Mouse (Mus musculus) adrenal gland, adult (tissue): Measurements from ENCODE around the gene Veph1.
A peak's percentile ranks its signal among the peaks of the same experiment; 100 is the strongest.

Experiments
- DNase-seq, 2 experiments: peaks; one replicate each; pipeline ENCODE4 v3.0.0; 2022 to 2023; ENCODE audit warnings: low spot score in 1 of 2; ENCODE audit not compliant: inconsistent age in 2 of 2

The Veph1 gene

GRCm38 (mm10) chr3:66296545-66296944 lies at the start of gene Veph1:
Gene Veph1, minus strand, starts transcription at chr3:66296837.
- no peak for DNase-seq

- no peak for DNase-seq
Measured at GRCm38 (mm10) chr3:66340742-66341141, 44.1 kb upstream of the Veph1 start.

- DNase-seq, result peak in 1 of 2 experiments; percentile 34
Measured at GRCm38 (mm10) chr3:66332401-66332729, 35.7 kb upstream of the Veph1 start.

- DNase-seq, result peak; percentile 51 to 91
Measured at GRCm38 (mm10) chr3:66331592-66332400, 35.2 kb upstream of the Veph1 start.

DNA sequence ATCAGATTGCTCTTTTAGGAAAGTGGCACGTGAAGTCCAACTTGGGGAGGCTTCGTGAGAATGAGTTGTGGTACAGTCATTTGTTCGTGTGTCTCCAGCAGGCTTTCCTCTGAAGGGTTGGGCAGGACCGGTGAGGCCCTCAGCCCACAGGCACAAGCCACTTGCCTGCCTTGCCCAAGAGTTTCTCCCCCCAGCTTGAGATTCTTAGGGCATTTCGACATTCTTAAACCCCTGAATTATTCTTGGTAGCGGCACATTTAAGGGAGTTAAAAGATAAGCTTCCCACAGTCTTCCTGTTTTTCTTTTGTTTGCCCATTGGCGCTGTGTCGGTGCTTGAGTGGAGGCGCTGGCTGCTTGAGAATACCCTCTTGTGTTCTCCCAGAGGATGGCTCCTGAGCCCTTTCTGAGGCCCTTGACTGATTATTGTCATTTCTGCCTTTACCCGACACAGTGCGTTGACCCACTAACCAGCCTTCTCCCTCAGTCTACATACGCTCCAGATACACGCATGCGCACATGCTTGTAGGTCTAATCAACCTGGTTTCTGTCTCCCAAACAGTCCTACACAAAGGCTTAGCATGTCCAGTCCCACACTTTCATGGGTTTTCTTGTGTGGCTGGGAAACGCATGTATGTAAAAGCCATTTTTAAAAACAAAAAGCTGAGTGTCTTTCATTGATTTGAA lies 34.4 kb upstream of the Veph1 start:
- DNase-seq, result no peak

DNA sequence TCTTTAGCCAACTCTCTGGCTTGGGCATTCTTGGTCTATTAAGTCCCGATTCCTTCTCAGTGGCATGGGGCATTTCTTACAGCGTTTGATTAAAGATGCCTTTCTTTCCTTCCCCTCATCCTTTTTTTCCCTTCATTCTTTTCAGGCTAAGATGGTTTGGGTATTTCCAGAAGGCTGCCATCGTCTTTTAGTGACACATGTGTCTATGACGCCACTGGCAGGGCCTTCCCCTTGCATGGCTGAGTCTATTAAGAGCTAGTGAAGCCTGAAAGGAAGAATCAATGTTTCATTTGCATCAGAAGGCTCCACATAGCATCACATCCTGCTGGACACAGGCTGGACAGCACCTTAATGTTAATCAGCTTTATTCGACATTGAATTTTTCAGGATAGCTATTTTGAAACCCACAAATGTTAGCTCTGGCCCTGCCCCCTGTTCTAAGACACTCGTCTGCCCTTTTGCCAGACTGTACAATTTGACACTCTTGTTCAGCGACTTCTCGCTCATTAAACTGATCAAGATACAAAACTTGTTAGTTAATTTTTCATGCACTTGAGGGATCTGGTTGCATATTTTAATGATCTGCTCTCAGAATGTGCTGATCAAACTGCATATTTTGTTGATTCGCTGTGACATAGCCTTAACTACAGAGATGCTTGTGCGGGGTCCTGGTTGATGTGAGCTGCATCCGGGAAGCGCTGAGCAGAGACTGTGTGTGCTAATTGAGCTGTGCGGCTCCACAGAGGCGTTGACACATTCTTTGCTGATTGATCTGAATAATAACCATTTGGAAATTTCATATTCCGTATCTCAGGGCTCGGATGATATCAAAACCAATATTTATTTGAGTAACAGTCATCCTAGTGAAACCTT lies 29.6 kb upstream of the Veph1 start:
- no peak for DNase-seq

GRCm38 (mm10) chr3:66325486-66325951 lies 28.9 kb upstream of the Veph1 start:
- DNase-seq, result no peak

DNA sequence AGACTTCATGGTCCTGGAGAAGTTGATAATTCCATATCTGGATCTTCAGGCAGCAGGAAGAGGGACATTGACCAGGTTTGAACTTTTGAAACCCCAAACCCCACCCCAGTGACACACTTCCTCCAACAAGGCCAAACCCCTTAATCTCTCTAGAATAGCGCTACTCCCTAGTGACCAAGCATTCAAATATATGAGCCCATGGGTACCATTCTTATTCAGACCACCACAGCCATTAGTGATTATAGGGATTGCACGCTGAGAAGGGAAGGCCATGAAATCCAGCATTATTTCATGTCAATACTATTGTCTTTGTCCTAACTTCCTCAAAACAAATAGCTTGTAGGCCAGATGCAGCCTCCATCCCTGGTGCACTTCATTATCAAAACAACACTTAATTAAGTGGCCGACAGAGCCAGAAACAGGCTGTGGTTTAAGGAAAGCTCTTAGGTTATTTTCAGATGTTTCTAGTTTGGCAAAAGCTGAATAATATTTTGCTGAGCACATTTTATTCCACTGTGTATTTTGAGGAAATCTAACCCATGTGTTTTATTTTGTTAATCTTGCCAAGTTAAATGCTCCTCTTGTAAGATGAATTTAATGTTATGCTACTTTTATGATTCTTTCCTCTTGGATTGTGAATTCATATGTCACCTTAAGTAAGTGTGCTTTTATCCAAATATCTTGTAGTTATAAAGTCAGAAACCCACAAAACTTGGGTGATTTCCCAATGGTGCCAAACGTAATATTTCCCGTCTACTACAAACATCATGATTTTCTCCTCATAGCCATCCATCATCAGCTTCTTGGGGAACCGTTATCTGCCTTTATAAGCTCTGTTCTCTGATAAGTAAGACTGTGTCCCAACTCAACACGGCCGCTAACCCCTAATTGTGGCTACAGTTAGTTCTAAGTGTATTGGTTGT lies 18.4 kb upstream of the Veph1 start:
- DNase-seq, result no peak

- DNase-seq, result no peak
Measured at GRCm38 (mm10) chr3:66310586-66310985, 13.9 kb upstream of the Veph1 start.

DNA sequence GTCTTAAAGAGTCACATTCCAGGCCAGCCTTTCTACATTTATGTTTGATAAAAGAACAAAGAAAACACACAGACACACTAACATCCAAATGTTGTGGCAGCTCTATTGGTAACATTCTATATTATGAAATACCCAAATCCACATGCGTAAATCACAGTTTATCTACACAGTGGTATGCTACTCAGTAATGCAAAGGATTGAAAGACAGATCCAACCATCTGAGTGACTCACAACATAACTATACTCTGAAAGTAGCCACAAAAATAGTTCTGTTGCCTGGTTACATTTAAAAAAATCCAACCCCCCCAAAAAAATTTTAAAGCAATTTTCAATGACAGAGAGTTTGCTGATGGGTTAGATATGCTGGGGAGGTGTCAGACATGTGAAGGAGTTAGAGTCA lies 12.9 kb upstream of the Veph1 start:
- no peak for DNase-seq

DNA sequence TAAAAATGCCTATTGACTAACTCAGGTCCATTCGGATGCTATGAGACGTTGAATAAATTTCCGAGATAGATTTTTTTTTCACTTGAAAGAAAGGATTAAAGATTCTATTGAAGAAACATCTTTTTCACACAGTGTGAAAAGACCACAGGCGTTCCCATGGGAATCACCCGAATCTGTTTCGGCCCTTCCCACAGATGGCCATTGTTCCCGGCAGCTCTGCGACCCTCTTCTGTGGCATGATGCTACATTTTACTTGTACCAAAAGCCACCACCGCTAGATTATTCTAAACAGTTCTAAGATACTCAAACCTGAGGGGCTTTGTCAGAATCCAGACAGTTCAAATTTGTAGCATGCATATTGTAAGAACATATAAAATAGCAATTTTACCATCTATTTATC lies 1.4 kb downstream of the Veph1 start:
- DNase-seq, result no peak

DNA sequence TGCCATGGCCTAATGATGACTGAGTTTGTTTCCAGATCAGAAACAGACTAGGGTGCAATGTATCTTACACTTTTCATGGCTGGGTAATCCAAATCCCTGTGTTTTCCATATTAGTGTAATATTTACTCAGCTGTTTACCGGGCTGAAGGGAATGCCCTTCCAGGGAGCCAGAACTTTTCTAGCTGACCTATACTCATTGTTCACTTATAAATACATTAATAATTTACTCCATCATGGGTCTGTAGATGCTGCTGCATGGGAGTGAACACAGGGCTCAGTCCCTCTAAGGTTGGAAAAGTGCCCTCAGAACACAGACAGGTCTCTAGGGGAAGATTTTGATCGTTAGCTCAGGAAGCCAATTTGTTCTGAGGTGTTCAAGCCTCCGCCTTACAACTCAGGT lies 1.9 kb downstream of the Veph1 start:
- no peak for DNase-seq

DNA sequence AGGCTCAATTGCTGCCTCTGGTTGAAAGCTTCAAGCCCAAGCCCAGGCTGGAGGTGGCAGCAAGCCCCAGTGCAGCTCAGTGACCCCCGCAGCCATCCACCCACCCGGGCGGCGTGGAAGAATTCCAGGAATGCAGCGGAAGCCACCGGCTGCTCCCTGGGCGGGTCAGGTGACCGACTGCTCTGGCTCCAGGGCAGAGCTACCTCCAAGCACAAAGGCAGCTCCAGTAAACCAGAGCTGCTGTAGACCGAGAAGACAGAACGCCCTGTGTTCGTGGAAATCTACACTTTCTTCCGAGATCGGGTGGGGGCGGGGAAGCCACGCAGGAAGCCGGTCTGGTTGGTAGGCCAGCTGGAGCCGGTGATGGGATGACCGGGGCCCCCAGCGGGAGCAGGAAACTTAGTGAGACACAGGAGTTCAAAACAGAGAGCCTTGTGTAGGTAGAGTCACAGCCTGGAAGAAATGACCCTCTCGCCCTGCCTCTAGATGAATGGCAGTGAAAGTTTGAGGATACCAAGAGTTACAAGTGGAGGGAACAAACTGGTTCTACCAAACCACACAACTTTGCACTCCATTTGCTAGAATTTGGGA lies 4.2 kb downstream of the Veph1 start:
- DNase-seq, result peak in 1 of 2 experiments; percentile 18

- no peak for DNase-seq
Measured at GRCm38 (mm10) chr3:66263270-66263669, 33.4 kb downstream of the Veph1 start.

DNA sequence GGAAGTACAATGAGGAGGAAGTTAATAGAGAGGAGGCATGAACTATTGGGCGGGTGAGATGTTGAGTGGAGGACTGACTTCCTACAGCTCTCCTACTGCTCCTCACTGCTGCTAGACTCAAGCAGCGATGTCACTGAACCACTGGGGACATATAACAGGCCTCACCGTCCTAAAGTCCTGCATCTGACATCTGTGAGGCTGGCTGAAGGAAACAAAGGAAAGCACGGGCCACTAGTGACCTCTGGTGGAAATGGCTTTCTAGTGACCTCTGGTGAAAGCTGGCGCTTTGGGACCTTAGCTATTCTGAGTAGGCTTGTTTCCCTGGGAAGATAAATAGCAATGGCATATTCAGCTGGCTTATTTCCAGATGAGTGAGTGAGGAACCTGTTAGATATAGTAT lies 34.3 kb downstream of the Veph1 start:
- DNase-seq, result peak; percentile 33 to 81

DNA sequence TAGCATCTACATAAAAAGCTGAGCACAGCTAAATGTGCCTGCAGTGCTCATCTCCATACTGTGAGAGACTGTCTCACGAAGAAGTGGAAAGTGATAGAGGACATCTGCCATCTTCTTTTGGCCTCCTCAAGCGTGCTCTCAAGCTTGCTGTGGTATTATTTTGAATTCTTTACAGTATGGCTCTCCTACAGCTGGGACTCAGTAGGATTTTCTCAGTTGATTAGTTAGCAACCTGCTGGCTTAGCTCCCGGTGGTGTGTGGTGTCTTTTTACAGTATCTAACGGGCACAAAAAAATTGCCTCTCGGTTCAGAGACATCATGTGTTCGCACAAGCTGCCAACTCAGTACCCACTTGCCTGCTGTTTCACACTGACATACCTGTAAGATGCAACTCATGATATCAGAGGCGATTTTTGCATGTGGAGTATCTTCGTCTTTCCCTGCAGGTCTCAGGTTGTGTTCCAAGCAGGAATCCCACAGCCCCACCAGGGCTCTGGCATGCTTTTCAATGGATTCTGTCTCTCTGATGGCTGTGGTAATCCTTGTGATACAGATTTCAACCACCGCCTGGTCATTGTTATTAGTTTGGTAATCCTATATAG lies 42.0 kb downstream of the Veph1 start:
- DNase-seq, result no peak

DNA sequence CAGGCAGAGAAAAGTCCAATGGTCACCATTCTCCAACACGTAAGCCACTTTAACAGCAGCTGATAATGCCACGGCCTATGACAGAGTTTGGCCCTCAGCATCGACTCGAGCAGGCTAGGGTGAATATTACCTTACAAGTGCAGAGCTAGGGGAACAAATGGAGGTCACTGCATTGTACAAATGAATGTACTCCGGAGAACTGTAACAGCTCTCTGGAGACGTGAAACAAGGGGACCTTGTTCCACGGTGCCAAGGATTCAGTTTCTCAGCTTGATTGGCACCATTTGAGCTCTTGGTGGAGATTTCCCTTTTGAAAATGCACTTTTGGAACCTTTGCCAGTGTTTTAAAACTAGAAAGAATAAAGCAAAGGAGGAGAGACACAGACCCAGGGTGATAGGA lies 44.8 kb downstream of the Veph1 start:
- DNase-seq, result peak in 1 of 2 experiments; percentile 8

DNA sequence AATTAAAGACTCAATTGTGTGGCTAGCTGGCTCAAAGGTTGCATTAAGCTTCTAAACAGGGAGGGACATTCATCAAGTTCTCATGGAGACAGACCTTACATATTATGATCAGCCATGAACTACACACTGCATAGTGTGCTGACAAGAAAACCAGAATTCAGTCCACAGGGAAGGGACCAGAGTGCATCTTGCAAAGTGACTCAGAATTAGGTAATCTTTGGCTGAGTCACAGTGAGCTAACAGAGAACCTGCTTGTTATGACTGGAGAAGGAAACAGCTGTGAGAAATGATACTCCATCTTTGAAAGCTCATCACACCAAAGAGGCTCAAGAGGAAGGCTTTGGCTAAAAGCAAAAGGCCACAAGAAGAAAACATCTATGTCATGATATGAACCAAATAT lies 56.2 kb downstream of the Veph1 start:
- peak; percentile 37 to 72 for DNase-seq

DNA sequence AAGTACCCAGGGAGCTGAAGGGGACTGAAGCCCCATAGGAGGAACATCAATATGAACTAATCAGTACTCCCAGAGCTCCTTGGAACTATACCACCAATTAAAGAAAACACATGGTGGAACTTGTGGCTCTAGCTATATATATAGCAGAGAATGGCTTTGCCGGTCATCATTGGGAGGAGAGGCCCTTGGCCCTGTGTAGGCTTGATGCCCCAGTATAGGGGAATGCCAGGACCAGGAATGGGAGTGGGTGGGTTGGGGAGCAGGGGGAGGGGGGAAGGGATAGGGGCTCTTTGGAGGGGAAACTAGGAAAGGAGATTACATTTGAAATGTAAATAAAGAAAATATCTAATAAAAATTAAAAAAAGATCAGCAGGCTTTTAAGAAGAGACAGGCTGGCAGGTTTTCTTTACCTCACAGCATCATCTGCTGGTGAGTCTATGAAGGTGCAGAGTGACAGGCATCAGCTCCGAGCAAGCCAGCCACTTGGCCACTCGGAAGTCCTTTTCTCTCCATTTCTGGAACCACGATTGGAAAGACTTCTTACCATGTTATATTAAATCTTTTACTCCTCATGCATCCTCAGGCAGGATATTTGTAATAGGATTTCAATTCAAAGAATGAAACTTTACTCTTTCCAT lies 60.3 kb downstream of the Veph1 start:
- DNase-seq, result peak in 1 of 2 experiments; percentile 46
